Mouse (Mus musculus) lung, embryonic 15.5 days (tissue): ENCODE results near the gene Mad2l2. TPM values are rescaled to one million over a fixed set of nuclear protein-coding genes. Genes with fewer than 3 reads are reported as not detected.
A peak's percentile ranks its signal among the peaks of the same experiment; 100 is the strongest.

Source experiments
- ATAC-seq: fragments of 200-750 bp; cut with Nextera tagmentation; 2 replicates; pipeline ENCODE4 v1.8.0; 2017; ENCODE audit warnings: moderate number of reproducible peaks, borderline replicate concordance; ENCODE audit not compliant: low FRiP score, low TSS enrichment; ENCODE audit errors: extremely low read depth
- H3K27ac ChIP-seq: fragments of 300-500 bp; sonication (generic); 2 replicates; pipeline ENCODE4 v1.5.1; 2015; ENCODE audit warnings: moderate library complexity, mild to moderate bottlenecking, inconsistent platforms
- H3K27me3 ChIP-seq: fragments of 300-500 bp; sonication (generic); 2 replicates; pipeline ENCODE4 v1.6.1; 2015; ENCODE audit warnings: inconsistent platforms
- H3K36me3 ChIP-seq: fragments of 300-500 bp; sonication (generic); 2 replicates; pipeline ENCODE4 v1.6.1; 2015; ENCODE audit warnings: inconsistent platforms
- H3K4me1 ChIP-seq: fragments of 300-500 bp; sonication (generic); 2 replicates; pipeline ENCODE4 v1.6.1; 2015; ENCODE audit warnings: inconsistent platforms
- H3K4me2 ChIP-seq: fragments of 300-500 bp; sonication (generic); 2 replicates; pipeline ENCODE4 v1.6.1; 2015; ENCODE audit warnings: inconsistent platforms, mild to moderate bottlenecking, moderate library complexity
- H3K4me3 ChIP-seq: fragments of 300-500 bp; sonication (generic); 2 replicates; pipeline ENCODE4 v1.5.1; 2015; ENCODE audit warnings: mild to moderate bottlenecking, inconsistent platforms
- H3K9ac ChIP-seq: fragments of 300-500 bp; sonication (generic); 2 replicates; pipeline ENCODE4 v1.6.1; 2015; ENCODE audit warnings: inconsistent platforms
- H3K9me3 ChIP-seq: fragments of 300-500 bp; sonication (generic); 2 replicates; pipeline ENCODE4 v1.6.1; 2016; ENCODE audit warnings: inconsistent platforms
- WGBS: fragments of 180-500 bp; shearing (Covaris S2); methylation state at CpG from one replicate; pipeline ENCODE4 v1.1.7; 2015; 5-methylcytosine and 5-hydroxymethylcytosine counted together
- polyA plus RNA-seq: library from polyadenylated mRNA; unstranded; fragments of >200 nt; fragmentation: Nextera tagmentation; extraction: Ambion mirVana; gene quantifications from 2 replicates; pipeline ENCODE4 v1.2.1, GENCODE M21; 2015

The Mad2l2 gene
- polyA plus RNA-seq, 1 experiment from 2014 or later, result 51.9 TPM

DNA sequence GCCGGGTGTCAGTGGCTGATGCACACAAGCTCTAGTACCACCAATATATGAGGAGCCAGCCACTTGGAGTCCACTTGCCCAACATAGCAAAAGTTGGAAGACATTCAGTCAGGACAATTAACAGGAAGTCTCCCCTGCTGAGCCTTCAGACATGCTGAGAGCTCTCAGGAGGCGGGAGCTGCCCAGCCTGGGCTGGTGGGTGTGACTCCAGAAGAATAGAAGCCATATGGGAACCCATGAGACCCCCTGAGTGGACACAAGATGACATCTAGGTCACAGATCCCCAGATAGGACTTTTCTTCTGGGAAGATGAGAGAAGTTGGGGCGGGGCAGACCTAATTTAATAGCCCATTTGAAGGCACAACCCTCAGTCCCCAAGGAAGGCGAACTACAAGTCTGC is 41.0 kb upstream of the Mad2l2 start:
- Histone ChIP-seq H3K36me3 (no peaks in the 10 kb centered on the region), H3K27ac (no peak overlapping the region), H3K4me1 (peaks cover 29% of the 10 kb centered on the region), H3K27me3 (no peaks in the 10 kb centered on the region), H3K4me3 (no peak overlapping the region), H3K9me3 (no peaks in the 10 kb centered on the region), H3K4me2 (no peak overlapping the region), H3K9ac (no peak overlapping the region)
- WGBS, result 71% methylated on average over 4 of the region's 4 CpGs
- ATAC-seq, result no peak

DNA sequence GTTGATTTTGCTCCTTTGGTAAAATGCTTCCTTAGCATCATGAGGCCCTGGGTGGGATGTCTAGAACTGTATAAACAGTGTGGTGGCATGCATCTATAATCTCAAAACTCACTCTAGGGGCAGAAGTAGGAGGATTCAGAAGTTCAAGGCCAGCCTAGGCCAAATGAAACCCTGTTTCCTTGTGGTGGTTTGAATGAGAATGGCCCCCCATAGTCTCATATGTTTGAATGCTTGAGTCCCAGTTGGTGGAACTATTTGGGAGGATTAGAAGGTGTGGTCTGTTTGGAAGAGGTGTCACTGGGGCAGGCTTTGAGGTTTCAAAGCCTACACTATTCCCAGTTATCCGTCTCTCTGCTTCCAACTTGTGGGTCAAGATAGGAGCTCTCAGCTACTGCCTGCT is 39.0 kb upstream of the Mad2l2 start:
- no peak for ATAC-seq
- H3K9ac ChIP-seq, result no peak overlapping the region
- H3K4me2 ChIP-seq, result no peak overlapping the region
- H3K4me3 ChIP-seq, result no peak overlapping the region
- no peak overlapping the region for H3K27ac ChIP-seq
- H3K9me3 ChIP-seq, result no peaks in the 10 kb centered on the region
- peaks cover 15% of the 10 kb centered on the region for H3K4me1 ChIP-seq
- 94% methylated on average over 1 of the region's 1 CpGs for WGBS
- H3K36me3 ChIP-seq, result no peaks in the 10 kb centered on the region
- no peaks in the 10 kb centered on the region for H3K27me3 ChIP-seq

- WGBS, result 84% methylated on average over 11 of the region's 11 CpGs
Observed at GRCm38 (mm10) chr4:148092551-148093271, 37.5 kb upstream of the Mad2l2 start.

DNA sequence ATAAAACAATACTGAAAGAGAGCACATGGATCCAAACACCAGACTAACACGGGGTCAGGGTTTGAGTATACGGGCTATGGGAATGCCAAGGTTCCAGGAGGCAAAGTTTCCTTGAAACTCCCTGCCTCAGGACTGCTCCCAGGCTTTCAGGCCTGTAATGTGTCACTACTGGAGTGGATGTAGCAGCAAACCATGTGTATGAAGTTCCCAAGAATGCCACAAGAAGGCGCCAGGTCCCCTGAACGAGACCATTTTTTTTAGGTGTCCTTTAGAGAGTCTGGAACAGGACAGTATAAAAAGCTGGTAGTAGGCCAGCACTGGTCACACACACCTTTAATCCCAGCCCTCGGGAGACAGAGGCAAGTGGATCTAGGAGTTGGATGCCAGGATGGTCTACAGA is 36.0 kb upstream of the Mad2l2 start:
- no peak for ATAC-seq
- H3K9ac ChIP-seq, result no peak overlapping the region
- no peaks in the 10 kb centered on the region for H3K27me3 ChIP-seq
- H3K4me1 ChIP-seq, result no peaks in the 10 kb centered on the region
- H3K4me3 ChIP-seq, result no peak overlapping the region
- WGBS, result 82% methylated on average over 5 of the region's 5 CpGs
- H3K36me3 ChIP-seq, result no peaks in the 10 kb centered on the region
- no peaks in the 10 kb centered on the region for H3K9me3 ChIP-seq
- H3K4me2 ChIP-seq, result no peak overlapping the region
- no peak overlapping the region for H3K27ac ChIP-seq

More at GRCm38 (mm10) chr4:148092551-148093271, 37.5 kb upstream of the Mad2l2 start:
- no peak overlapping the region for H3K4me2 ChIP-seq
- no peak overlapping the region for H3K9ac ChIP-seq
- no peaks in the 10 kb centered on the region for H3K36me3 ChIP-seq
- peaks cover 3% of the 10 kb centered on the region for H3K4me1 ChIP-seq
- H3K9me3 ChIP-seq, result no peaks in the 10 kb centered on the region
- H3K27me3 ChIP-seq, result no peaks in the 10 kb centered on the region
- H3K4me3 ChIP-seq, result no peak overlapping the region
- ATAC-seq, result no peak
- H3K27ac ChIP-seq, result no peak overlapping the region

DNA sequence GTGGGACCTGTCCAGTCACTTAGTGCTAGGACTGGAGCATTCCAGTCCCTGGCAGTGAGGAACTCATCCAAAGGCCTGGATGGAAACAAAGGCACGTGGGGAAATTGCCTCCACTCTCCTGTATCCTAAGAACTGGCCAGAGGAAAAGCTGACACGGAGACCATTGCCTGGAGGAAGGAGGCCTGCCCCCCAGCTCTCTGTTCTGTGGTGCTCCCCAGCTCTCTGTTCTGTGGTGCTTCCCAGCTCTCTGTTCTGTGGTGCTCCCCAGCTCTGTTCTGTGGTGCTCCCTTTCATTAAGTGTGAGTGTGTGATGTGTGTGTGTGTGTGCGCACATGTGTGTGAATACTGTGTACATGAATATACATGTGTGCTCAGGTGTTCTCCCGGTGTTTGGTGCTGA is 35.1 kb upstream of the Mad2l2 start:
- H3K4me1 ChIP-seq, result no peaks in the 10 kb centered on the region
- no peak overlapping the region for H3K4me3 ChIP-seq
- no peaks in the 10 kb centered on the region for H3K36me3 ChIP-seq
- WGBS, result 73% methylated on average over 4 of the region's 4 CpGs
- H3K9me3 ChIP-seq, result no peaks in the 10 kb centered on the region
- H3K27me3 ChIP-seq, result no peaks in the 10 kb centered on the region
- H3K4me2 ChIP-seq, result no peak overlapping the region
- no peak overlapping the region for H3K9ac ChIP-seq
- ATAC-seq, result no peak
- no peak overlapping the region for H3K27ac ChIP-seq

DNA sequence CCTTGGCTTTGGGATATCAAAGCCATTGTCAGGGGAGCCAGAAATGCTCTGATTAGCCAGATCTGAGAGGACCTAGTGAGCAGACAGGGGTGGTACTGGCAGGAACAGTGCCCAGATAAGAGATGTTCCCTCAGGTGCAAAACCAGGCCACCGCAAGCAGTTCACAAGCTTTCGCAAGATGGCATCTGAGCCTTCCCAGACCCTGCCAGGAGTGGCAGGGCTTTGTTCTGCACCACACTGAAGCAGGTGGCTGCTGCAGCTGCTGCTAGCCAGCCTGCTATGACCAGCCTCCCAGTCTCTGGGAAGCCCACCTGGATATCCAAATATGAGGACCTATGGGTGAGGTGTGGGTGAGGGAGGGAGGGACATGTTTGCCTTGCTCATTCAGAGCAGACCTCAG is 32.2 kb upstream of the Mad2l2 start:
- no peaks in the 10 kb centered on the region for H3K36me3 ChIP-seq
- no peak for ATAC-seq
- no peak overlapping the region for H3K4me3 ChIP-seq
- WGBS, result 97% methylated on average over 2 of the region's 2 CpGs
- no peaks in the 10 kb centered on the region for H3K27me3 ChIP-seq
- H3K9ac ChIP-seq, result no peak overlapping the region
- H3K4me2 ChIP-seq, result no peak overlapping the region
- no peaks in the 10 kb centered on the region for H3K4me1 ChIP-seq
- no peak overlapping the region for H3K27ac ChIP-seq
- H3K9me3 ChIP-seq, result no peaks in the 10 kb centered on the region

DNA sequence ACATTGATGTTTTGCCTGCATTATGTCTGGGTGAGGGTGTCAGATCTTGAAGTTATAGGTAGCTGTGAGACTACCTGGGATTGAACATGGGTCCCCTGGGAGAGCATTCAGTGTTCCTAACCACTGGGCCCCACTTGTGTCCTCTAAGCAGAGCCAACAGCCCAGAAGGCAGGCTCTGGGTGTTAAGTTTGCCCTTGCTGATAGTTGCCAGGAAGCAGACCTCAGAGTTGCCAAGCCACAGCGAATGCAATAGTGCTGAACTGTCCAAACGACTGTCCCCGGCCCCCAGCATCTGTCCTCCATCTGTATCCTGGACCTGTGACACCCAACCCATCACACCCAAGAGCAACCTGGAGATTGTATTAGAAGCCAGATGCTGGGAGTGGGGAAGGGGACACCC is 31.5 kb upstream of the Mad2l2 start:
- H3K9me3 ChIP-seq, result no peaks in the 10 kb centered on the region
- WGBS, result 55% methylated on average over 3 of the region's 3 CpGs
- H3K4me1 ChIP-seq, result no peaks in the 10 kb centered on the region
- H3K27me3 ChIP-seq, result no peaks in the 10 kb centered on the region
- H3K4me2 ChIP-seq, result no peak overlapping the region
- H3K9ac ChIP-seq, result no peak overlapping the region
- H3K27ac ChIP-seq, result no peak overlapping the region
- no peak overlapping the region for H3K4me3 ChIP-seq
- no peak for ATAC-seq
- H3K36me3 ChIP-seq, result no peaks in the 10 kb centered on the region

- Histone ChIP-seq H3K27me3 (0 out of 2 replicates have a peak, but pooled peaks cover under 1% of the 10 kb centered on the region), H3K27ac (no peak overlapping the region), H3K4me3 (peak overlapping the region; percentile 24), H3K4me1 (no peaks in the 10 kb centered on the region), H3K4me2 (peak overlapping the region; percentile 54), H3K9ac (peak overlapping the region; percentile 13; the same call in 1 of the 2 replicates), H3K36me3 (no peaks in the 10 kb centered on the region), H3K9me3 (no peaks in the 10 kb centered on the region)
- WGBS, result 17% methylated on average over 29 of the region's 29 CpGs
- ATAC-seq, result peak; percentile 77; the same call in 1 of the 2 replicates
Observed at GRCm38 (mm10) chr4:148101801-148102527, 28.2 kb upstream of the Mad2l2 start.

- no peak for ATAC-seq
- Histone ChIP-seq H3K4me2 (no peak overlapping the region), H3K9ac (no peak overlapping the region), H3K9me3 (no peaks in the 10 kb centered on the region), H3K4me1 (peaks cover 17% of the 10 kb centered on the region), H3K4me3 (no peak overlapping the region), H3K27ac (no peak overlapping the region), H3K27me3 (peaks cover 11% of the 10 kb centered on the region; the same call in 1 of the 2 replicates), H3K36me3 (no peaks in the 10 kb centered on the region)
- WGBS, result 76% methylated on average over 3 of the region's 3 CpGs
Observed at GRCm38 (mm10) chr4:148104146-148104545, 26.0 kb upstream of the Mad2l2 start.

DNA sequence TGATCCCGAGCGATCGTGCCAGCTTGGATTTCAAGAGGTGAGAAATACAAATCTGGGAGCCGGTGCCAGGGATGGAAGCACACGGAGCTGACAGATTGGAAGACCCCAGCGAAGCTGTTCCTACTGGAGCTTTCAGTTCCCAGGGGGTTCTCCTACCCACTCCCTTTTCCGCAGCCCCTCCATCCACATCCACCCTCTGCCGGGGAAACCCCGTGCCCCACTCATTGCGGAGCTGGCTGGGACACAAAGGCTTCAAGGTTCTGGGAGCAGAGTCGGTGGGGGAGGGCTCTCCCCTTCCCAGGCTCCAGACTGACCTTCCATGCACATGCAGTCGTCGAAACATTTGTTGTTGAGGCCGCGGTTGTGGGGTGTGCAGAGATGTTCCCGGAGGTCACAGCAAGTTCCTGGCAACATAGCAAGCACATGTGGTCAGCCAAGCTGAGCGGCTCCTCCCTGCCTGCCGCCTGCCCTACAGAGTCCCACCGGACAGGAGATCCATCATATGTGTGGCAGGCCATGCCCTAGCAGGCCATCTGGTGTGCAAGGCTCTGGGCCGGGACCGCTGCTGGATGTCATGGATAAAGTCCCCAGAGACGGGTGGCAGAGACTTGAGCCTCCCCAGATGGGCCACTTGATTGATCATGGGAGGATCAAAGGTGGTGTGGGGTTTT is 22.4 kb upstream of the Mad2l2 start:
- peak overlapping the region; percentile 29 for H3K4me2 ChIP-seq

GRCm38 (mm10) chr4:148108565-148109100 is 21.6 kb upstream of the Mad2l2 start:
- no peaks in the 10 kb centered on the region for H3K9me3 ChIP-seq
- no peak overlapping the region for H3K9ac ChIP-seq
- H3K36me3 ChIP-seq, result no peaks in the 10 kb centered on the region
- H3K27me3 ChIP-seq, result peaks cover 11% of the 10 kb centered on the region; the same call in 1 of the 2 replicates
- H3K27ac ChIP-seq, result no peak overlapping the region
- H3K4me1 ChIP-seq, result peaks cover 17% of the 10 kb centered on the region
- no peak overlapping the region for H3K4me2 ChIP-seq
- WGBS, result 32% methylated on average over 7 of the region's 7 CpGs
- no peak for ATAC-seq
- no peak overlapping the region for H3K4me3 ChIP-seq

More for the DNA sequence above, 22.4 kb upstream of the Mad2l2 start:
- Histone ChIP-seq H3K36me3 (no peaks in the 10 kb centered on the region), H3K4me3 (no peak overlapping the region), H3K4me1 (peaks cover 17% of the 10 kb centered on the region), H3K27ac (no peak overlapping the region), H3K27me3 (peaks cover 11% of the 10 kb centered on the region; the same call in 1 of the 2 replicates), H3K9ac (no peak overlapping the region), H3K9me3 (no peaks in the 10 kb centered on the region)
- WGBS, result 17% methylated on average over 22 of the region's 22 CpGs
- ATAC-seq, result peak; percentile 57
